Mouse (Mus musculus) ES-Bruce4 (cell line): Measurements from ENCODE around the gene Tfpi.

Experiments
- CTCF ChIP-seq: IDR thresholded peaks from one replicate; pipeline ENCODE4 v1.8.1; 2011; ENCODE audit warnings: low read depth, low read length
- POLR2A ChIP-seq: IDR thresholded peaks from one replicate; pipeline ENCODE4 v1.8.1; 2011; ENCODE audit warnings: low read length; ENCODE audit not compliant: insufficient read depth

DNA sequence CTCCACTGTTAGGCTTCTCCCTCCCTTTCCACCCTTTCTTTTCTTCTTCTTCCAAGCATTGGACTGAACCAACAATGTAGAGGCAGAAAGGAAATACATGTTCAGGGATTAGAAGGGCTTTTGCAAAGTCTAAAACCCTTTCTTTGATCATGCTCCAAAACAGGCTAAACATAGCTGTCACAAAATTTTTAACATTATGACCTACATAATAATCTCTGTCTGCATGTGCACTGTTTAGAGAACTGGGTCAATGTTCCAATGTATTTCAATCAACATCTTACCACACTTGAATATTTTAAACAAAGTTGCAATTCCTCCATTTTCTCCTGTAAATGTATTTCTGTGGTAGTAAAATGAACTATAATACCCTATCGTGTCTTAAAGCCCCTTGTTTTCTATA is 31.1 kb downstream of the Tfpi start:
- no peak for TF ChIP-seq POLR2A
- no peak for TF ChIP-seq CTCF
